Mouse (Mus musculus) spleen, adult 2 months (tissue): ENCODE data around the gene Ccng2.

Experiments used
- CTCF ChIP-seq: fragments of 200-500 bp; IDR thresholded peaks from 2 replicates; pipeline ENCODE4 v1.5.1; 2011; ENCODE audit warnings: mild to moderate bottlenecking, inconsistent platforms; ENCODE audit not compliant: insufficient read depth, insufficient read length, insufficient replicate concordance; ENCODE audit errors: extremely low read depth
- POLR2A ChIP-seq: fragments of 200-500 bp; IDR thresholded peaks from 2 replicates; pipeline ENCODE4 v1.6.1; 2011; ENCODE audit warnings: low read depth, low read length, inconsistent platforms

- no peak for TF ChIP-seq CTCF
- TF ChIP-seq POLR2A = no peak
These were observed 3.5 kb upstream of the Ccng2 start for GRCm38 (mm10) chr5:93263396-93264075.
